Mouse (Mus musculus) CH12.LX (cell line): ENCODE measurements at regions not wholly inside any gene's neighbourhood (a gene's known extent, or its start where the extent isn't known, plus 50 kb on each side); places are given as distances from the start of the nearest gene placed in this dataset.

Experiments used
- CHD1 ChIP-seq: IDR thresholded peaks from 2 replicates; pipeline ENCODE4 v1.6.1; 2012; ENCODE audit warnings: low read depth, low read length, improper control_type of control experiment, inconsistent platforms
- CHD2 ChIP-seq: IDR thresholded peaks from 2 replicates; pipeline ENCODE4 v1.6.1; 2011; ENCODE audit warnings: low read length, improper control_type of control experiment
- CTCF ChIP-seq, 2 experiments: IDR thresholded peaks in 1 of 2; conservative IDR thresholded peaks in 1 of 2; 2 replicates each; pipeline ENCODE4 v1.5.1; 2011 to 2012; ENCODE audit warnings: low read depth in 2 of 2, low read length in 2 of 2, improper control_type of control experiment in 1 of 2, inconsistent platforms in 1 of 2, mild to moderate bottlenecking in 1 of 2, moderate library complexity in 1 of 2
- E2F4 ChIP-seq: IDR thresholded peaks from 2 replicates; pipeline ENCODE4 v1.6.1; 2011; ENCODE audit warnings: low read depth, low read length, improper control_type of control experiment; ENCODE audit not compliant: insufficient replicate concordance
- EP300 ChIP-seq: IDR thresholded peaks from 2 replicates; pipeline ENCODE4 v1.6.1; 2011; ENCODE audit warnings: low read length, improper control_type of control experiment
- MAFK ChIP-seq: IDR thresholded peaks from 2 replicates; pipeline ENCODE4 v1.6.1; 2011; ENCODE audit warnings: low read length, improper control_type of control experiment; ENCODE audit not compliant: insufficient replicate concordance
- MAX ChIP-seq: IDR thresholded peaks from 2 replicates; pipeline ENCODE4 v1.6.1; 2011; ENCODE audit warnings: low read length, improper control_type of control experiment
- NRF1 ChIP-seq: IDR thresholded peaks from 2 replicates; pipeline ENCODE4 v1.6.1; 2014; ENCODE audit warnings: low read depth, mild to moderate bottlenecking, inconsistent platforms, low read length, improper control_type of control experiment, moderate library complexity
- POLR2A ChIP-seq: IDR thresholded peaks from 2 replicates; pipeline ENCODE4 v1.6.1; 2011; ENCODE audit warnings: low read depth, mild to moderate bottlenecking, improper control_type of control experiment, low read length
- POLR2AphosphoS2 ChIP-seq: IDR thresholded peaks from 2 replicates; pipeline ENCODE4 v1.6.1; 2011; ENCODE audit warnings: low read depth, low read length, improper control_type of control experiment
- RAD21 ChIP-seq: IDR thresholded peaks from 2 replicates; pipeline ENCODE4 v1.6.1; 2011; ENCODE audit warnings: low read depth, mild to moderate bottlenecking, low read length, improper control_type of control experiment, moderate library complexity
- TCF12 ChIP-seq: IDR thresholded peaks from 2 replicates; pipeline ENCODE4 v1.6.1; 2014; ENCODE audit warnings: low read depth, mild to moderate bottlenecking, inconsistent platforms, low read length, improper control_type of control experiment

DNA sequence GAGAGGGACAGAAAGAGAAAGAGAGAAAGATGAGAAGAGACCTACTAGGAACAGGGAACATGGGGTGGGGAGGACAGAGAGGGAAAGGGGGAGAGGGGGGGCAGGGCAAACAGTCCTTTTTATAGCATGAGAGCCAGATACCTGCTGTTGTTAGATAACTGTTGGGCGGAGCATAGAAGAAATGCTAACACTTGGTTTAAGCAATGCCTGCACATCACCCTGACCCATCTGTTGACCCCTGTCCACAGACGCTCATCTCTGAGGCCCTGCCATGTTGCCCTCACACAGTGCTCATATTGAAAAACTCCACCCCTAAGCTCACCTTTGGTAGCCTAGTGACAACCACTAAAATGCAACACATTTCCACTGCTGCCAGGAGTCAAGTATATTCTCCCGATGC lies 90.7 kb downstream of the Tmem17 start:
- TF ChIP-seq MAX (no peak), NRF1 (no peak), CHD2 (no peak), MAFK (no peak), EP300 (no peak), TCF12 (no peak), CTCF (conservative IDR thresholded peaks at IDR 0.05 in 1 of 2, IDR thresholded peaks at IDR 0.05 in 1 of 2; ENCODE audit: low read depth in 2 of 2, low read length in 2 of 2) (no peak), CHD1 (no peak), POLR2A (no peak), POLR2AphosphoS2 (no peak), E2F4 (no peak), RAD21 (no peak)
